Mouse (Mus musculus) liver, postnatal 0 days (tissue): ENCODE results near the gene Setdb1.

Source experiments
- CTCF ChIP-seq: sonication (generic); IDR thresholded peaks from 2 replicates; pipeline ENCODE4 v1.5.1; 2016; ENCODE audit warnings: antibody characterized with exemption, low read depth
- EP300 ChIP-seq: IDR thresholded peaks from 2 replicates; pipeline ENCODE4 v1.6.1; 2016; ENCODE audit warnings: antibody characterized with exemption, low read depth, mild to moderate bottlenecking

GRCm38 (mm10) chr3:95314075-95314474 is 42.9 kb downstream of the Setdb1 start:
- TF ChIP-seq CTCF, result no peak
- no peak for TF ChIP-seq EP300
